Mouse (Mus musculus) cerebellum, adult 2 months (tissue): ENCODE measurements around the gene Ptprf. TPM values are rescaled to one million over a fixed set of nuclear protein-coding genes. Genes with fewer than 3 reads are reported as not detected.

Experiments
- DNase-seq, 2 experiments: peaks; one replicate each; pipeline ENCODE4 v3.0.0; 2021
- H3K27ac ChIP-seq: fragments of 200-500 bp; 2 replicates; pipeline ENCODE4 v1.5.1; 2012; ENCODE audit warnings: low read length, control low read depth, inconsistent platforms; ENCODE audit not compliant: insufficient read depth
- H3K27me3 ChIP-seq: fragments of 200-500 bp; 2 replicates; pipeline ENCODE4 v1.6.1; 2012; ENCODE audit warnings: inconsistent platforms, mild to moderate bottlenecking, low read length, moderate library complexity; ENCODE audit not compliant: control insufficient read depth, insufficient read depth
- H3K4me1 ChIP-seq: fragments of 200-500 bp; 2 replicates; pipeline ENCODE4 v1.6.1; 2011; ENCODE audit warnings: low read length; ENCODE audit not compliant: control insufficient read depth, insufficient read depth
- H3K4me3 ChIP-seq: fragments of 200-500 bp; replicated peaks from 2 replicates; pipeline ENCODE3; 2011; ENCODE audit warnings: mild to moderate bottlenecking, low read depth, low read length, control low read depth; ENCODE audit not compliant: insufficient read depth
- CTCF ChIP-seq: fragments of 200-500 bp; IDR thresholded peaks from 2 replicates; pipeline ENCODE4 v1.5.1; 2011; ENCODE audit warnings: low read depth, mild to moderate bottlenecking, control low read depth, low read length, moderate library complexity, borderline replicate concordance; ENCODE audit not compliant: insufficient read depth
- POLR2A ChIP-seq: fragments of 200-500 bp; IDR thresholded peaks from 2 replicates; pipeline ENCODE4 v1.6.1; 2011; ENCODE audit warnings: low read length, control low read depth, borderline replicate concordance; ENCODE audit not compliant: insufficient read depth
- WGBS: fragments of 180-500 bp; shearing (Covaris S2); methylation state at CpG from one replicate; pipeline ENCODE4 v1.1.7; 2018; 5-methylcytosine and 5-hydroxymethylcytosine counted together
- polyA plus RNA-seq: library from polyadenylated mRNA; depleted of rRNA; stranded (reverse); fragments of >200 nt; gene quantifications from 2 replicates; pipeline ENCODE4 v1.2.3, GENCODE M21; 2012

The Ptprf gene
- polyA plus RNA-seq, 1 experiment: 26.9 TPM

DNA sequence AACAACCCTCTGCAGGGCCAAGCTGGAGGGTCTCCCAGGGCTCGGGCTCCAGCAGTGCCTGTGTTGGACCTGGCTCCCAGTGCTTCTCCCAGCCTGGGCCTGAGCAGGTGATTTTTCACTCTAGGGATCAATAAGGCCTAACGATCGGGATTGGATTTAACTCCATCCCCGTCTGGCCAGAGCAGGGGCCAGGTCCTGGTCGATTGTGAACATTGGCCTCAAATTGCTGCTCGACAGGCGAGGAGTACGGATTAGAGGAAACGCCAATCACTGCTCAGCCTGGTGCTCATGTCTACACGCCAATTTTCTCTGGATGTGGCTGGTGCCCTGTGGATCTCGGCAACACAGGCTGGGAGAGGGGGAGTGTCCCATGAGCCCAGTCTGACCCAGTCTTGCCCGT lies 63.8 kb downstream of the Ptprf start:
- Histone ChIP-seq H3K27ac (no peak overlapping the region), H3K27me3 (no peaks in the 10 kb centered on the region), H3K4me3 (no peak overlapping the region), H3K4me1 (no peaks in the 10 kb centered on the region)
- WGBS: 39% methylated on average over 12 of the region's 12 CpGs
- DNase-seq: no peak
- TF ChIP-seq POLR2A (no peak), CTCF (no peak)

GRCm38 (mm10) chr4:118221261-118221660 lies 69.9 kb downstream of the Ptprf start:
- H3K27me3 ChIP-seq: no peaks in the 10 kb centered on the region
- no peak overlapping the region for H3K4me3 ChIP-seq
- H3K27ac ChIP-seq: no peak overlapping the region
- no peak for DNase-seq
- H3K4me1 ChIP-seq: no peaks in the 10 kb centered on the region
- WGBS: 82% methylated on average over 7 of the region's 7 CpGs
- TF ChIP-seq POLR2A (no peak), CTCF (0 out of 2 replicates have a peak, but pooled peaks have one; percentile 16)

GRCm38 (mm10) chr4:118220756-118221155 lies 70.4 kb downstream of the Ptprf start:
- no peaks in the 10 kb centered on the region for H3K27me3 ChIP-seq
- no peak overlapping the region for H3K4me3 ChIP-seq
- TF ChIP-seq POLR2A (no peak), CTCF (no peak)
- H3K27ac ChIP-seq: no peak overlapping the region
- no peaks in the 10 kb centered on the region for H3K4me1 ChIP-seq
- 75% methylated on average over 9 of the region's 9 CpGs for WGBS
- DNase-seq: no peak

- Histone ChIP-seq H3K27ac (no peak overlapping the region), H3K4me3 (no peak overlapping the region), H3K4me1 (no peaks in the 10 kb centered on the region), H3K27me3 (no peaks in the 10 kb centered on the region)
- WGBS: 68% methylated on average over 6 of the region's 6 CpGs
- TF ChIP-seq CTCF (no peak), POLR2A (no peak)
- DNase-seq: no peak
Measured at GRCm38 (mm10) chr4:118219487-118219886, 71.7 kb downstream of the Ptprf start.

DNA sequence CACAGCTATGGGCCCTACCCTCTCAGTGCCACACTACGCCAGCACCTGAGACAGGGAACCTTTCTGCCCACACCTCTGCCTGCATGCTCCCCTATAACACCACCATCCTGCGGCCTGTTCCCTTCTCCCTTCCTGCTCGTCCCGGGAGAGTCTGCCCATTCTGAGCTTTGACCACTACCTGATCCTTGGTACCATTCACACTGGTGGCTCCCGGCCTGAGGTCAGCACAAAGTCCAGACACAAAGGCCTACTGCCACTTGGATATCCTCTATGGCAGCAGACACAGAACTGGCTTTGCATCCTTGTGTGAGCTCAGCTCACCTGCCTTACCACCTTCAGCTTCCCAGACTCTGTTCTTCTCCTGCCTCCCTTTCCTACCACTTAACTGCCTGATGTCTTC lies 72.7 kb downstream of the Ptprf start:
- 90% methylated on average over 5 of the region's 5 CpGs for WGBS
- Histone ChIP-seq H3K27me3 (no peaks in the 10 kb centered on the region), H3K27ac (no peak overlapping the region), H3K4me1 (no peaks in the 10 kb centered on the region), H3K4me3 (no peak overlapping the region)
- no peak for DNase-seq
- TF ChIP-seq CTCF (no peak), POLR2A (no peak)

- peak; percentile 57 to 62 for DNase-seq
- H3K27me3 ChIP-seq: no peaks in the 10 kb centered on the region
- H3K27ac ChIP-seq: no peak overlapping the region
- peak; percentile 84 for TF ChIP-seq CTCF
- no peak for TF ChIP-seq POLR2A
- WGBS: 79% methylated on average over 17 of the region's 17 CpGs
- H3K4me3 ChIP-seq: no peak overlapping the region
- H3K4me1 ChIP-seq: no peaks in the 10 kb centered on the region
Measured at GRCm38 (mm10) chr4:118216726-118217595, 74.2 kb downstream of the Ptprf start.

DNA sequence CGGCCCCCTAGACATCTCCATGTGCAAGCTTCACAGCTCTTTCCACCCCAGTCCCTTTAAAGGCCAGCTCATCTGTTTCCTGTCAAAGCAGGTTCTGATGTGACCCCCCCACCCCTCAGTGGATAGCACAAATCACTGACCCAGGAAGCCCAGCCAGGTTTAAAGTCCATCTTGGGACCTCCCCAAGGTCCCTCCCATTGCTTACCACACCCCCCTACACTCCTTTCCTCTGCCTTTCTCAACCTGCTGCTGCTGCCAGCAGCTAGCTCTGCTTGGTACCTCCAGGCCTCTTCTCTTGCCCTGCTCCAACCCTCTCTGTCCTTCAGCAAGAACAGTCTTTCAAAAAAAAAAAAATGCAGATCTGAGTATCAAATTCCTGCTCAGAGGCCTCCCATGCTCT lies 76.3 kb downstream of the Ptprf start:
- WGBS: 92% methylated on average over 1 of the region's 1 CpGs
- Histone ChIP-seq H3K27ac (no peak overlapping the region), H3K4me1 (no peaks in the 10 kb centered on the region), H3K4me3 (no peak overlapping the region), H3K27me3 (no peaks in the 10 kb centered on the region)
- TF ChIP-seq CTCF: no peak
- TF ChIP-seq POLR2A: no peak
- no peak for DNase-seq

GRCm38 (mm10) chr4:118206918-118207640 lies 84.1 kb downstream of the Ptprf start:
- TF ChIP-seq POLR2A: no peak
- no peak for TF ChIP-seq CTCF
- 62% methylated on average over 10 of the region's 10 CpGs for WGBS

More at GRCm38 (mm10) chr4:118206918-118207640, 84.1 kb downstream of the Ptprf start:
- no peak for DNase-seq
- no peaks in the 10 kb centered on the region for H3K4me1 ChIP-seq
- H3K4me3 ChIP-seq: no peak overlapping the region
- H3K27ac ChIP-seq: no peak overlapping the region
- H3K27me3 ChIP-seq: no peaks in the 10 kb centered on the region
